Mouse (Mus musculus): ENCODE measurements around the gene Nktr.

The Nktr gene

GRCm38 (mm10) chr9:121718792-121719318 lies at the start of gene Nktr:
TSS of gene Nktr (plus strand) at chr9:121719169.
- peak; percentile 99 for DNase-seq

DNA sequence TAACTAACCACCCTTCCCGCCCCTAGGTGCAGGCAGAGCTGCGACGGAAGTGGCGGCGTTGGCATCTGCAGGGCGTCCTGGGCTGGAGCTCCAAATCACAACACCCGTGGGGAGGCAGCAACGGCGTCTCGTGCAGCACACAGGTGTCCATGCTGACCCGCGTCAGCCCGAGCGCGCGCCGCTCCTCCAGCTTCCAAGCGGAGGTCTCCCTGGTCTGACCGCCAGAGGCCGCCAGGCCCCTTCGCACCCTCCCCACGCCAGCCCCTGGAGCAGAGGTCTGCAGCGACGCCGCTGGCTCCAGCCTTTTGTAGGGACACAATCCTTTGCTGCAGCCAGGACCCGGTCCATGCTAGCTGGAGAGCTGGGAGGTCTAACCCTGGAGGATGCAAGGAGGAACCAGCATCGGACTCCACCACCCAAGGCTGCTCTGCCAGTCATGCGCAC lies 49.6 kb upstream of the Nktr start:
- peak; percentile 83 for DNase-seq

DNA sequence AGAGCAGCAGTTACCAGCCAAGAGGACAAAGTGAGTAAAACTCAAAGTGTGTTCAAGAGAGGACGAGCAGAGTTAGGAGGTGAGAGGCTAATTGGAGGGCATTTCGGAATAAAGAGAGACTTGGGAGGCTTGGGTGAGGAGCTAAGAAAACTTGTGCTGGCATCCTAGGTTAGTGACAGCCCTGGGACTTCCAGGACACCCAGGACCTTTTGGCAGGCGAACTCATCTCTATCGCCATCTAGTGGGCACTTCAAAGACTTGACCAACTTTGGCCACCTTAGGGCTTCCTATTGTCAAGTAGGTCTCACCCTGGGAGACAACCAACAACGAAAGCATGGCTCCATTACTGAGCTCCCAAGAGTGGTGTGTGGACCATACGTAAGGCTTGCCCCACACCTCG lies 47.7 kb upstream of the Nktr start:
- DNase-seq, result peak; percentile 76

- peak; percentile 83 for DNase-seq
Observed at GRCm38 (mm10) chr9:121672311-121672710, 46.7 kb upstream of the Nktr start.

DNA sequence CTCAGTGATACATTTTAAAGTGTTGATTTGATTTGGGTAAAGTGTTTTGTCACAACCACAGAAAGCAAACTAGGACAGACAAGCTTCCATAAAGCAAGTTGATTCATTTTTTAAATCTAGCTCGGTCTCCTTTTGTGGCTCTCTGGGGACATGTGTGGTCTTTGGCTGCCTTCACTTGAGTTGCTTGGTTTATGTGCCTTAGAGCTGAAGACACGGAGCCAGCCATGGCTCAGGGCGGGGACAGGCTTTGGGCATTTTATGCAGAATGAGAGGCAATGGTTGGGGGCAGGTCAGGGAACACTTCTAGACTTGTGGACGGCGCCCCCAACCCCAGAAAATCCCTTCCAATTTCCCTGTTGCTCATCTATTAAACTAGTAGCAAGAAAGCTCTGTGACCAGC lies 45.3 kb upstream of the Nktr start:
- no peak for DNase-seq

DNA sequence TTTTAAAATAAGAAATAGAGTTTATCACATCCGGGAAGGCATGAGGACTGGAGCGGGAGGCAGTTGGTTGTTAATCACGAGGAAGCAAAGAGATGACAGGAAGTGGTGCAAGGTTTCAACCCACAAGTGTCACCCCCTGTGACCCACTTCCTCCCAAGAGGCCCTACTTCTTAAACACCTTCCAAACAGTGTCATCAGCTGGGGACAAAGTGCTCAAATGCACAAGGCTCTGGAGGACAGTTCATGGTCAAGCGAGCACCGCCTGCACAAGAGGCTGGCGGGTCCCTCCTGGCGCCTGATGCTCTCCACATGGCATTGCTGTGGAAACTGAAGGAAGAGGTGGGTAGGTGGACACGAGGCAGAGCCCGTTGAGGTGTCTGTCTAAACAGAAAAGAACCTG lies 44.0 kb upstream of the Nktr start:
- peak; percentile 64 for DNase-seq

GRCm38 (mm10) chr9:121675556-121675955 lies 43.4 kb upstream of the Nktr start:
- no peak for DNase-seq

DNA sequence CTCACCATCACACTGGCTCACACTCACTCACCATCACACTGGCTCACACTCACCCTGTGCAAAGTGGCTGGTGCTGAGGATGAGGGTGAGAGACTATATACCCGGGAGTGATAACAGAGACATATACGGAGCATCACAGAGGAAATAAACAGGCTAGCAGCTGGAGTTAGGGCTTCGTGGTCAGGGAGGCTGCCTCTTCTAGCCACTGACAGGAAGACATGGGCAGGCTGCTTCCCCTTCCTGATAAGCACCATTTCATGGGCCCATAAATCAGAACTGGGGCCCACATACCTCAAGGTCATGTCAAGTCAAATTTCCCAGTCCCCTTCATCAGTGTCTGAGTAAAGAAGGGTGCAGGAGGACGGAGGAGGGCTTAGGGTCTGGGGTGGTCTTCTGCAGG lies 41.9 kb upstream of the Nktr start:
- peak; percentile 58 for DNase-seq

GRCm38 (mm10) chr9:121677476-121677875 lies 41.5 kb upstream of the Nktr start:
- DNase-seq, result peak; percentile 93

DNA sequence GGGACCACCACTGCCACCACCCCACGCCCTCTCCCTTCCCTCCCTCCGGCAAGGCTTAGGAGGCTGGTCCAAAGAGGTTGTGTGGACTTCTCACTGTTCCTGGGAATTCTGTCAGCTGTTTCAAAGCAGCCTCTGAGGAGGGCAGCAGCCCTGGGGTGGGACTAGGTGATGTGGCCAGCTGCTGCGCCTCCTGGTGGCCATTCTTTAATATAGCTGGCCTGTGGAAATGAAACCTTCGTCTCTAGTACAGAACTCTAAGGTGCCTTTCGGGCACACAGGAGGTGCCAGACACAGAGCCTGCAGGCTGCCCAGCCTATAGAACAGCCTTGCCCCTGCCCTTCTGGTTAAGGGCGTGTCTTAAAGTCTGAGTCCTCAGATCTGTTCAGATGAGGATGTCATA lies 39.4 kb upstream of the Nktr start:
- peak; percentile 81 for DNase-seq

DNA sequence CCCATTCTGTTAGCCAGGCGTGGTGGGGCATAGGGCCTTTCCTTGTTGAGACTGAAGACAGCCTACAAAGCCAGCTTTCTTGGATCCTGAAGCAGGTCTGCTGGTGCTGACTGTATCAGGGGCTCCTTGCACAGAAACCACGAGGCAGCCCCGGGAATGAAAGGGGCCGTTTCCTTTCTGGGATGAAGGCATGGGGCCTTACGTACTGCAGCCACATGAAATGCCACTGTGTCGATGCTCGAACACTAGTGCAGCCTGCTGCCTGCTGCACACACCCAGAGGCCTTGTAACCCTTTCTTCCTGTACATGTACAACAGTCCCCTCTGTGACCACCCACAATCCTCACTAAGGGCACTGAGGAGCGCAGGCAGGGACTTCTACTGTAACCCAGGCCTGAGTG lies 37.8 kb upstream of the Nktr start:
- no peak for DNase-seq

DNA sequence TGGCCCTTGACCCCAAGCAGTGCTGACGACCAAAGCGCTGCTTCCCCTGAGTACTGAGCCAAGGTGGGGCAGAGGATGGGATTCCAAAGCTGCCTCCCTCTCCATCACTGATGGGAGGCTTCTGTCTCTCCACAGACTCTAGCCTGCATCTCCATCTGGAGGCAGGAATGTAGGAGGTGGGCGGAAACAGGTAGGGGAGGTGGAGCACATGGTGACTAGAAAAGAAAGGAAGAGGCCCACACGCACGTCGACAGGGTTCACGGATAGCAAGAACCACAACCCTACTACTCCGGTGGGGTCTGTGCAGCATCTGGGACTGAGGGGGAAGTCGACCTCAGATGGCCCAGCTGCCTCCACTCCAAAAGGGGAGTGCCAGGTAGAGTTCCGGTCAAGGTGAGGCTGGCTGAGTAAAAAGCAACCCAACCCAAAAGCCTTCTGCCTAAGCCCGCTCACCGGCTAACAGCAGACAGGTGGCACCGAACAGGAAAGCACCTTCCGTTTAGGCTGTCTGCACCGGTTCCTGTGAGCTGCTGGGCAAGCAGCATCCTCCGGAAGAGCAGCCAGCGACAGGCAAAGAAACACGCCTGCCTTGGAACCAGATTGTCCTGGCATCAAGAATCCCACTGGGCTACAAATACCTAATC lies 36.8 kb upstream of the Nktr start:
- no peak for DNase-seq

DNA sequence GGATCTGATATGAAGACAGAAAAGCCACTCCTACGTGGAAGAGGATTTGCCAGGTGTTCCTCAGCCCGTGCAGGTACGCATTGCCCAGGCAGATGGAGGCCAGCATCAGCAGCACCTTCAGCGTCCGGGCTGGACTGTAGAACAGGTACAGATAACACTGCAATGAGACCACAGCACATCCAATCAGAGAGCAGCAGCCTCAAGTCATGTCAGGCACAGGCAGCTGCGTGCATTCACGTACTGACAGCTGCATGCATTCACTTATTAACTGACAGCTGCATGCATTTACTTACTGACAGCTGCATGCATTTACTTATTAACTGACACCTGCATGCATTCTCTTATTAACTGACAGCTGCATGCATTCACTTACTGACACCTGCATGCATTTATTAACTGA lies 34.3 kb upstream of the Nktr start:
- no peak for DNase-seq

DNA sequence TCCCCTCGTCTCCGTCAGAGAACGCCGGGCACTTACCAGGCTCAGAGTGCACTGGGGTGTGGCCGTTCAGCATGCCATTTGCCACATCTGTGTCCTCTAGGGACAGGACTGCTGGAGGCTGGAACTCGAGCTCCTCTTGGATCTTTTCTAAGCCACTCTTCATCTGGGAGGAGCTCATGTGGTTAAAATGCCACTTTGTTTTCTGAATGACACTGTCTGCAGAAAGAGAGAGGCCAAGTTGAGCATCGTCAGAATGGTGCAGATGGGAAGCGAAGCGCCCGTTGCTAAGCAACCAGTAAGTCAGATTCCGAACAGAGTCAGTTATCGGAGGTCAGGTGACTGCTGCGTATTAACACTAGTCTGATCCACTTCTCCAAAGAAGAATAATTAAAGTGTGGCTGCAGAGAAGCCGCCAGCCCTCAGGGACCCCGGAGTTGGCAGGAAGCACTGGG lies 28.7 kb upstream of the Nktr start:
- DNase-seq, result no peak

DNA sequence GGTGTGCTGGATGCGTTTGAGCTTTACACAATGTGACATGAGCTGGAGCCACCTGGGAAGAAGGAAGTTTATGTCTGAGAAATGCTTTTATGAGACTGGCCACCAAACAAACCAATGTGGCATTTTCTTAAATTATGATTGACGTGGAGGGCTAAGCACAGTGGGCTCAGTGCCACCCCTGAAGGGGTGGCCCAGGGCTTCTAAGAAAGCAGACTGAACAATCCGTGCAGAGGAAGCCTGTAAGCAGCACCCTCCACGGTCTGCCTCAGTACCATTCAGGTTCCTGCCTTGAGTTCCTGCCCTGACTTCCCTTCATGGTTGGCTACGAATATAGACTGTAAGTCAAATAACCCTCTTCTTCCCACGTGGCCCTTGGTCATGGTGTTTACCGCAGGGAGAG lies 28.2 kb upstream of the Nktr start:
- no peak for DNase-seq

DNA sequence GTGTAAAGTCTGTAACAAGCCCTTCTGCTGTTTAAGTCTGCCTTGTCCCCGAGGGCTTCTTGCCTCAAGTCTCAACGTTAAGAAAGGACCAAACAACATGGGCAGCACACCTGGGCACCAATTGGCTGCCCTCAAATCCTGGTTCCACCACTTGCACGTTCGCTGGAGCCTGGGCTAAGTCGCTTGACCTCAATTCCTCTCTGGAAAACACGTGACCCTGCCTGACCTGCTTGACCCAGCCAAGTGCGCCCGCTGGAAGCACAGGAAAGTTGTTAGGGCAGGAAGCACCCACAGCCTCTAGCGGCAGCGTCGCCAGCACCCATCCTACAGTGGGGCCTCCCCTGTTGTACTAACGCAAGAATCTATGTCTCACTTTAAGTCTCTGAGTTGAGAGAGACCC lies 24.2 kb upstream of the Nktr start:
- DNase-seq, result peak; percentile 47

- DNase-seq, result peak; percentile 37
Observed at GRCm38 (mm10) chr9:121696626-121697025, 22.3 kb upstream of the Nktr start.

GRCm38 (mm10) chr9:121697150-121698049 lies 21.6 kb upstream of the Nktr start:
- DNase-seq, result peak; percentile 80

DNA sequence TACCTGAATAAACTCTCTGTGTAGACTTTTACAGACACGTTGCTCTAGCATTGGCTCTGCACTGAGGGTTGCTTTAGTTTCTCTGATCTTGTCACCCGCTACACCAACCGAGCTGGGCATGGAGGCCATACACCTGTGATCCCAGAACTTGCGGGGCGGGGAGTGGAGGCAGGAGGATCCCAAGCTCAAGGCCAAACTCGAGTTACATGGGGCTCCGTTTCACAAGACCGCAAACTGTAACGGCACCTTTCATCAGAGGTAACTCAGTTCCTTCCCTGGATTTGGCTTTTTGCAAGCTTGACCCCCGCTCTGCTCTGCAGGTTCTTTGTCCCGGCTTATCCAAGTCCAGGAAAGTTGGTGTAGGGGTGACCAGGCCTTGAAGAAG lies 14.7 kb upstream of the Nktr start:
- no peak for DNase-seq

DNA sequence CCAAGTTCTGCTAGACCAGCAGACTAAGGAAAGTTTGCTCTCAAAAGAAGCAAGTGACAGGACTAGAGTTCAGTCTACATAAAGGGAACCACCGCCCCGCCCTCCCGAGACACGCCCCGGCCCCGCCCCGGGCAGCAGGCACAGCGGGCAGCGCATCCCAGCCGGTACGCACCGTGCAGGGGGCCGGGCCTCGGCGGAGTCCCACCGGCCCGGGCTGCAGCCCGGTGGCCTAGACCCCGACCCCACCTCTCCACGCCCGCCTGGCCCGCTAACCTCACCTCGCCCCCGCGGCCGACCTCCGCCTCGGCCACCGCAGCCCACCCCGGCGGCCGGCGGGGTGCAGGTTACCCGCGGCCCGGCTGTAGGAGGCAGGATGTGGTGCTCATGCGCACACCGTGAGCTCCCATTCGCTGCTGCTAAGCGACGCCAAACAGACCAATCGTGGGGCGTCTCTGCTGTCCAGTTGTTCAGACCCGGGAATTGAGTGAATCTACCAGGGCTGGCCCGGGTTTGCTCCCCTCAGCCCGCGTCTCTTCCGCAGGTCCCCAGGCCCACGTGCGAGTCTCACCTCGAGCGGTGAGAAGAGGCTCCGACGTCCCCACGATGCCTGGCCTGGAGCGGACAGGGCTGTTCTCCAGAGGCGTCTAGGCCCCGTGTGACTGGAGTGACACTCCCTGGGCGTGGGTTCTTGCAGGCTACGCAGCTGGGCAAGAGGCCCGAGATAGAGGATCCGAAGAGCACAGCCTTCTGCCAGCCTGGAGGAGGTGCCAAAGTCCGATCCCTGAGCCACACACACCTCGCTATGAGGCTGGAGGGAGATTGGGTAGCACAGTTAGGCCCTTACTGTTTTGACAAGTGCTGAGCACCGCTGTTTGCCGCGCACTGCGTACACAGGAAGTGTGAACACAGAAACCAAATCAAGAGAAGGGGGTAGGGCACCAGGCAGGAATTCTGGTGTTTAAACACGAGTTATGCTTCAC lies 14.0 kb upstream of the Nktr start, which contains the start of gene Sec22c:
Sec22c (minus strand) TSS at position 845 of the 980 bp plus-strand sequence.
- DNase-seq, result peak; percentile 95

DNA sequence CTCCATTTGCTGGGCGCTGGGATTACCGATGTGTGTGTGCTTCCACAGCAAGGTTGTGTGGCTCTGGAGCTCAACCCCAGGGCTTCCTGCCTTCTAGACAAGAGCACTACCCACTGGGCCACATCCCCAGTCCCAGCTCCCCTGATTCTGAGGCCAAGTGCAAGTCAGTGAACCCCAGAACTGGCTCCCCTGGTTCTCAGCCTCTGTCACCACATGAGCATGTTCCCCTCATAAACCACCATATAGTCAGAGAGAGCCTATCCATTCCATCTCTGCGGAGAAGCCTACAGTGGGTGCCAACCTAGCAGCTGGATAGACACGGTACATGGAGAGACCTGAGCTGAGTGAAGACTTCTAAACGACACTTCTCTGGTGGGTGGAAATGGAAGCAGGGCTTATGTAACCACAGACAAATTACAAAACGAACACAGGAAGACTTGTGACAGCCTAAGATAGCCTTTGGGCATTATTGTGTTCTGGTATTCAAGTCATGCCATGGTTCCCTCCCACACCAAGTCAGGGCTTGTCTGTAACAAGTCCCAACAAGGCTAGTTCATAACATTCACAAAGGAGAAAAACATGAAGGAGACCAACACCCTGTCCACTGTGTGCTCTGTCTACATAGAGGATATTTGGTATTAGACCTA lies 12.8 kb upstream of the Nktr start:
- DNase-seq, result peak; percentile 35

- no peak for DNase-seq
Observed at GRCm38 (mm10) chr9:121707801-121708200, 11.2 kb upstream of the Nktr start.

All from lung, postnatal 36 days (tissue).